Mouse (Mus musculus): Measurements from ENCODE around the gene Myzap.

- TF ChIP-seq MAX (IDR thresholded peaks at IDR 0.05; ENCODE audit: low read depth) = no peak
- TF ChIP-seq POLR2A (IDR thresholded peaks at IDR 0.05; ENCODE audit: insufficient read length, low read depth) = no peak
- TF ChIP-seq TCF12 (IDR thresholded peaks at IDR 0.05; ENCODE audit: insufficient read depth, poor library complexity, severe bottlenecking) = no peak
Measured at GRCm38 (mm10) chr9:71638198-71638597, 46.0 kb upstream of the Myzap start.

Data from myocyte (in vitro differentiated cells).